Mouse (Mus musculus): ENCODE results near the gene Cab39.

Cab39 gene

GRCm38 (mm10) chr1:85845476-85845875, 52.2 kb downstream of the Cab39 start:
- no peak for DNase-seq (ENCODE audit: low read depth, low spot score)

GRCm38 (mm10) chr1:85849016-85849415, 55.8 kb downstream of the Cab39 start:
- no peak for DNase-seq (ENCODE audit: low read depth, low spot score)

GRCm38 (mm10) chr1:85850851-85851250, 57.6 kb downstream of the Cab39 start:
- DNase-seq (ENCODE audit: low read depth, low spot score): no peak

- peak; percentile 30 for DNase-seq (ENCODE audit: low read depth, low spot score)
These were observed 59.9 kb downstream of the Cab39 start for GRCm38 (mm10) chr1:85852996-85853689.

- no peak for DNase-seq (ENCODE audit: low read depth, low spot score)
These were observed 60.6 kb downstream of the Cab39 start for GRCm38 (mm10) chr1:85853865-85854264.

- no peak for DNase-seq (ENCODE audit: low read depth, low spot score)
These were observed 61.2 kb downstream of the Cab39 start for GRCm38 (mm10) chr1:85854475-85854874.

- no peak for DNase-seq (ENCODE audit: low read depth, low spot score)
These were observed 63.0 kb downstream of the Cab39 start for GRCm38 (mm10) chr1:85856266-85856665.

GRCm38 (mm10) chr1:85857261-85857754, 64.1 kb downstream of the Cab39 start:
- DNase-seq (ENCODE audit: low read depth, low spot score): no peak

- no peak for DNase-seq (ENCODE audit: low read depth, low spot score)
These were observed 71.1 kb downstream of the Cab39 start for GRCm38 (mm10) chr1:85864383-85864782.

- DNase-seq (ENCODE audit: low read depth, low spot score): no peak
These were observed 76.8 kb downstream of the Cab39 start for GRCm38 (mm10) chr1:85870001-85870400.

GRCm38 (mm10) chr1:85870546-85870945, 77.3 kb downstream of the Cab39 start:
- DNase-seq (ENCODE audit: low read depth, low spot score): no peak

GRCm38 (mm10) chr1:85882003-85882402, 88.8 kb downstream of the Cab39 start:
- DNase-seq (ENCODE audit: low read depth, low spot score): no peak

- DNase-seq (ENCODE audit: low read depth, low spot score): no peak
These were observed 94.0 kb downstream of the Cab39 start for GRCm38 (mm10) chr1:85887221-85887620.

- no peak for DNase-seq (ENCODE audit: low read depth, low spot score)
These were observed 101.0 kb downstream of the Cab39 start, which contains the start of gene Itm2c for GRCm38 (mm10) chr1:85894231-85894747. Gene Itm2c, plus strand, starts transcription at chr1:85894281.

GRCm38 (mm10) chr1:85894748-85895360, 101.6 kb downstream of the Cab39 start:
- no peak for DNase-seq (ENCODE audit: low read depth, low spot score)

GRCm38 (mm10) chr1:85895391-85895837, 102.2 kb downstream of the Cab39 start:
- no peak for DNase-seq (ENCODE audit: low read depth, low spot score)

GRCm38 (mm10) chr1:85896110-85896509, 102.9 kb downstream of the Cab39 start:
- DNase-seq (ENCODE audit: low read depth, low spot score): no peak

- no peak for DNase-seq (ENCODE audit: low read depth, low spot score)
These were observed 103.8 kb downstream of the Cab39 start for GRCm38 (mm10) chr1:85896781-85897700.

- DNase-seq (ENCODE audit: low read depth, low spot score): no peak
These were observed 104.9 kb downstream of the Cab39 start for GRCm38 (mm10) chr1:85897901-85898760.

GRCm38 (mm10) chr1:85898761-85899387, 105.6 kb downstream of the Cab39 start:
- DNase-seq (ENCODE audit: low read depth, low spot score): no peak
